Mouse (Mus musculus): ENCODE results near the gene Trappc5. TPM values are rescaled to one million over a fixed set of nuclear protein-coding genes. Genes with fewer than 3 reads are reported as not detected.

Gene Trappc5
- polyA plus RNA-seq, 1 experiment from 2014 or later, result 23.9 TPM

- Histone ChIP-seq H3K4me2 (replicated peaks; ENCODE audit: low read depth) (no peak overlapping the region), H3K9me3 (ENCODE audit: control insufficient read depth) (no peaks in the 10 kb centered on the region), H3K27ac (ENCODE audit: low read depth, low read length) (no peak overlapping the region), H3K9ac (ENCODE audit: low read depth, low read length) (no peak overlapping the region), H3K4me1 (replicated peaks; ENCODE audit: control insufficient read depth, insufficient read depth, low read length) (no peaks in the 10 kb centered on the region), H3K4me3 (ENCODE audit: low read depth, low read length) (no peak overlapping the region), H3K27me3 (replicated peaks; ENCODE audit: control insufficient read depth, insufficient read depth, low read length) (no peaks in the 10 kb centered on the region), H3K36me3 (ENCODE audit: control insufficient read depth, insufficient read depth) (no peaks in the 10 kb centered on the region)
- WGBS, result 73% methylated on average over 12 of the region's 12 CpGs
- no peak for TF ChIP-seq CTCF (IDR thresholded peaks at IDR 0.05; ENCODE audit: low read depth)
- ATAC-seq, result no peak
Observed at GRCm38 (mm10) chr8:3717321-3717954, 41.3 kb downstream of the Trappc5 start.

GRCm38 (mm10) chr8:3718559-3718958 is 42.5 kb downstream of the Trappc5 start:
- Histone ChIP-seq H3K9ac (ENCODE audit: low read depth, low read length) (no peak overlapping the region), H3K4me3 (ENCODE audit: low read depth, low read length) (no peak overlapping the region), H3K36me3 (ENCODE audit: control insufficient read depth, insufficient read depth) (no peaks in the 10 kb centered on the region), H3K4me2 (replicated peaks; ENCODE audit: low read depth) (no peak overlapping the region), H3K27me3 (replicated peaks; ENCODE audit: control insufficient read depth, insufficient read depth, low read length) (no peaks in the 10 kb centered on the region), H3K9me3 (ENCODE audit: control insufficient read depth) (no peaks in the 10 kb centered on the region), H3K27ac (ENCODE audit: low read depth, low read length) (no peak overlapping the region), H3K4me1 (replicated peaks; ENCODE audit: control insufficient read depth, insufficient read depth, low read length) (no peaks in the 10 kb centered on the region)
- 13% methylated on average over 14 of the region's 14 CpGs for WGBS
- peak; percentile 99 for TF ChIP-seq CTCF (IDR thresholded peaks at IDR 0.05; ENCODE audit: low read depth)
- no peak for ATAC-seq

- no peak for TF ChIP-seq CTCF (IDR thresholded peaks at IDR 0.05; ENCODE audit: low read depth)
- H3K4me2 ChIP-seq (replicated peaks; ENCODE audit: low read depth), result no peak within 1 kb of the TSS
- H3K4me3 ChIP-seq (ENCODE audit: low read depth, low read length), result no peak within 1 kb of the TSS
- no peak within 1 kb of the TSS for H3K27ac ChIP-seq (ENCODE audit: low read depth, low read length)
- no peaks in the 10 kb centered on the region for H3K9me3 ChIP-seq (ENCODE audit: control insufficient read depth)
- no peak within 1 kb of the TSS for H3K9ac ChIP-seq (ENCODE audit: low read depth, low read length)
- H3K4me1 ChIP-seq (replicated peaks; ENCODE audit: control insufficient read depth, insufficient read depth, low read length), result no peaks in the 10 kb centered on the region
- WGBS, result 72% methylated on average over 5 of the region's 5 CpGs
- no peaks in the 10 kb centered on the region for H3K36me3 ChIP-seq (ENCODE audit: control insufficient read depth, insufficient read depth)
- no peaks in the 10 kb centered on the region for H3K27me3 ChIP-seq (replicated peaks; ENCODE audit: control insufficient read depth, insufficient read depth, low read length)
- no peak for ATAC-seq
Observed at GRCm38 (mm10) chr8:3720551-3720950, 44.5 kb downstream of the Trappc5 start, which contains the start of gene Clec4g. TSS of gene Clec4g (minus strand) at chr8:3720651.

GRCm38 (mm10) chr8:3721041-3721440 is 44.9 kb downstream of the Trappc5 start:
- H3K36me3 ChIP-seq (ENCODE audit: control insufficient read depth, insufficient read depth), result no peaks in the 10 kb centered on the region
- no peak overlapping the region for H3K27ac ChIP-seq (ENCODE audit: low read depth, low read length)
- TF ChIP-seq CTCF (IDR thresholded peaks at IDR 0.05; ENCODE audit: low read depth), result no peak
- H3K4me3 ChIP-seq (ENCODE audit: low read depth, low read length), result no peak overlapping the region
- no peaks in the 10 kb centered on the region for H3K4me1 ChIP-seq (replicated peaks; ENCODE audit: control insufficient read depth, insufficient read depth, low read length)
- H3K4me2 ChIP-seq (replicated peaks; ENCODE audit: low read depth), result no peak overlapping the region
- no peaks in the 10 kb centered on the region for H3K9me3 ChIP-seq (ENCODE audit: control insufficient read depth)
- H3K27me3 ChIP-seq (replicated peaks; ENCODE audit: control insufficient read depth, insufficient read depth, low read length), result no peaks in the 10 kb centered on the region
- 44% methylated on average over 1 of the region's 1 CpGs for WGBS
- H3K9ac ChIP-seq (ENCODE audit: low read depth, low read length), result no peak overlapping the region
- no peak for ATAC-seq

Other genes starting within 250 kb of the Trappc5 start
- gene Pex11g, start 208.6 kb upstream of the Trappc5 start, polyA plus RNA-seq (2015; fragmentation: Nextera tagmentation; extraction: Ambion mirVana), result 14.3 and 14.9 TPM in 2 replicates
- not detected in 2 replicates for gene Tex45, start 205.4 kb upstream of the Trappc5 start, polyA plus RNA-seq (2015; fragmentation: Nextera tagmentation; extraction: Ambion mirVana)
- 16.5 and 18.1 TPM in 2 replicates for gene Zfp358, start 183.2 kb upstream of the Trappc5 start, polyA plus RNA-seq (2015; fragmentation: Nextera tagmentation; extraction: Ambion mirVana)
- gene Mcoln1, start 175.8 kb upstream of the Trappc5 start, polyA plus RNA-seq (2015; fragmentation: Nextera tagmentation; extraction: Ambion mirVana), result 105 and 123 TPM in 2 replicates
- gene Pnpla6, start 160.9 kb upstream of the Trappc5 start, polyA plus RNA-seq (2015; fragmentation: Nextera tagmentation; extraction: Ambion mirVana), result 36.1 and 43.9 TPM in 2 replicates
- 0.63 and 0.76 TPM in 2 replicates for gene C330021F23Rik, start 108.3 kb upstream of the Trappc5 start, polyA plus RNA-seq (2015; fragmentation: Nextera tagmentation; extraction: Ambion mirVana)
- 20.9 and 22.9 TPM in 2 replicates for gene Camsap3, start 89.0 kb upstream of the Trappc5 start, polyA plus RNA-seq (2015; fragmentation: Nextera tagmentation; extraction: Ambion mirVana)
- gene Xab2, start 55.0 kb upstream of the Trappc5 start, polyA plus RNA-seq (2015; fragmentation: Nextera tagmentation; extraction: Ambion mirVana), result 16.8 and 17.5 TPM in 2 replicates
- 152 TPM in 2 replicates for gene Pet100, start 54.8 kb upstream of the Trappc5 start, polyA plus RNA-seq (2015; fragmentation: Nextera tagmentation; extraction: Ambion mirVana)
- gene Pcp2, start 50.8 kb upstream of the Trappc5 start, polyA plus RNA-seq (2015; fragmentation: Nextera tagmentation; extraction: Ambion mirVana), result not detected in 2 replicates
- gene Stxbp2, start 45.3 kb upstream of the Trappc5 start, polyA plus RNA-seq (2015; fragmentation: Nextera tagmentation; extraction: Ambion mirVana), result 163 and 185 TPM in 2 replicates
- not detected in 2 replicates for gene Retn, start 20.5 kb upstream of the Trappc5 start, polyA plus RNA-seq (2015; fragmentation: Nextera tagmentation; extraction: Ambion mirVana)
- gene Mcemp1, start 10.5 kb upstream of the Trappc5 start, polyA plus RNA-seq (2015; fragmentation: Nextera tagmentation; extraction: Ambion mirVana), result 0.09 and 0.22 TPM in 2 replicates
- gene Fcor, start 3.9 kb upstream of the Trappc5 start, polyA plus RNA-seq (2015; fragmentation: Nextera tagmentation; extraction: Ambion mirVana), result 1.5 and 2.8 TPM in 2 replicates
- gene Fcer2a, start 17.9 kb downstream of the Trappc5 start, polyA plus RNA-seq (2015; fragmentation: Nextera tagmentation; extraction: Ambion mirVana), result not detected in 2 replicates
- not detected in 2 replicates for gene Clec4g, start 44.4 kb downstream of the Trappc5 start, polyA plus RNA-seq (2015; fragmentation: Nextera tagmentation; extraction: Ambion mirVana)
- gene Cd209a, start 72.7 kb downstream of the Trappc5 start, polyA plus RNA-seq (2015; fragmentation: Nextera tagmentation; extraction: Ambion mirVana), result 0.22 and 0.27 TPM in 2 replicates
- not detected in 2 replicates for gene Cd209e, start 178.0 kb downstream of the Trappc5 start, polyA plus RNA-seq (2015; fragmentation: Nextera tagmentation; extraction: Ambion mirVana)
- not detected in 2 replicates for gene Cd209d, start 202.3 kb downstream of the Trappc5 start, polyA plus RNA-seq (2015; fragmentation: Nextera tagmentation; extraction: Ambion mirVana)

Measured in intestine, postnatal 0 days (tissue).